Mouse (Mus musculus) liver, adult 2 months (tissue): ENCODE measurements around the gene Arhgef28. TPM values are rescaled to one million over a fixed set of nuclear protein-coding genes. Genes with fewer than 3 reads are reported as not detected.
"Not testable (repeated sequence)": the region's sequence is repeated elsewhere in the genome, so short reads cannot be mapped to it uniquely, and the experiment has no call there.

Source experiments
- DNase-seq: peaks from one replicate; pipeline ENCODE4 v3.0.0-alpha.2; 2011; ENCODE audit warnings: low read depth, low spot score; ENCODE audit errors: extremely low read depth
- H3K27ac ChIP-seq: fragments of 200-500 bp; replicated peaks from 2 replicates; pipeline ENCODE4 v1.5.1; 2012; ENCODE audit warnings: low read depth, mild to moderate bottlenecking, control low read depth, inconsistent platforms, low read length; ENCODE audit not compliant: insufficient read depth
- H3K27me3 ChIP-seq: fragments of 200-500 bp; 2 replicates; pipeline ENCODE4 v1.6.1; 2012; ENCODE audit warnings: mild to moderate bottlenecking, moderate library complexity, low read length, inconsistent platforms; ENCODE audit not compliant: control insufficient read depth, insufficient read depth
- H3K36me3 ChIP-seq: fragments of 200-500 bp; 2 replicates; pipeline ENCODE4 v1.6.1; 2012; ENCODE audit warnings: low read length, inconsistent platforms; ENCODE audit not compliant: control insufficient read depth, insufficient read depth
- H3K4me1 ChIP-seq: fragments of 200-500 bp; 2 replicates; pipeline ENCODE4 v1.6.1; 2011; ENCODE audit warnings: low read length; ENCODE audit not compliant: control insufficient read depth, insufficient read depth
- H3K4me3 ChIP-seq: fragments of 200-500 bp; 2 replicates; pipeline ENCODE4 v1.5.1; 2011; ENCODE audit warnings: low read depth, mild to moderate bottlenecking, control low read depth, low read length, moderate library complexity; ENCODE audit not compliant: insufficient read depth
- H3K79me2 ChIP-seq: fragments of 200-500 bp; 2 replicates; pipeline ENCODE4 v1.6.1; 2012; ENCODE audit warnings: inconsistent platforms, mild to moderate bottlenecking, low read length, moderate library complexity; ENCODE audit not compliant: control insufficient read depth, insufficient read depth
- H3K9ac ChIP-seq: fragments of 200-500 bp; 2 replicates; pipeline ENCODE4 v1.6.1; 2012; ENCODE audit warnings: low read depth, mild to moderate bottlenecking, control low read depth, inconsistent platforms, low read length
- CTCF ChIP-seq: fragments of 200-500 bp; IDR thresholded peaks from 2 replicates; pipeline ENCODE4 v1.5.1; 2011; ENCODE audit warnings: low read depth, low read length, control low read depth
- POLR2A ChIP-seq: fragments of 200-500 bp; IDR thresholded peaks from 2 replicates; pipeline ENCODE4 v1.6.1; 2011; ENCODE audit warnings: low read length, control low read depth; ENCODE audit not compliant: insufficient read depth; ENCODE audit errors: extremely low read depth
- WGBS: fragments of 180-500 bp; shearing (Covaris S2); methylation state at CpG from one replicate; pipeline ENCODE4 v1.1.7; 2018; 5-methylcytosine and 5-hydroxymethylcytosine counted together
- polyA plus RNA-seq: library from polyadenylated mRNA; depleted of rRNA; stranded (reverse); fragments of >200 nt; gene quantifications from 2 replicates; pipeline ENCODE4 v1.2.3, GENCODE M21; 2012
- total RNA-seq: library from RNA; depleted of rRNA; stranded (reverse); fragments of >200 nt; gene quantifications from 2 replicates; pipeline ENCODE4 v1.2.3, GENCODE M21; 2014

The Arhgef28 gene
- total and polyA plus RNA-seq, 2 experiments = 0.20 to 0.37 TPM

GRCm38 (mm10) chr13:98074871-98075270 is 131.4 kb downstream of the Arhgef28 start:
- WGBS = 75% methylated on average over 11 of the region's 11 CpGs
- no peaks in the 10 kb centered on the region for H3K79me2 ChIP-seq
- H3K9ac ChIP-seq = no peak overlapping the region
- no peaks in the 10 kb centered on the region for H3K4me1 ChIP-seq
- H3K36me3 ChIP-seq = no peaks in the 10 kb centered on the region
- no peaks in the 10 kb centered on the region for H3K27me3 ChIP-seq
- H3K27ac ChIP-seq = no peak overlapping the region
- TF ChIP-seq CTCF (no peak), POLR2A (no peak)
- H3K4me3 ChIP-seq = no peak overlapping the region
- DNase-seq = no peak

GRCm38 (mm10) chr13:98073190-98073589 is 133.0 kb downstream of the Arhgef28 start:
- H3K27ac ChIP-seq = no peak overlapping the region
- H3K4me1 ChIP-seq = no peaks in the 10 kb centered on the region
- TF ChIP-seq POLR2A (no peak), CTCF (no peak)
- no peaks in the 10 kb centered on the region for H3K36me3 ChIP-seq
- H3K79me2 ChIP-seq = no peaks in the 10 kb centered on the region
- no peaks in the 10 kb centered on the region for H3K27me3 ChIP-seq
- WGBS = 76% methylated on average over 4 of the region's 4 CpGs
- DNase-seq = no peak
- H3K9ac ChIP-seq = no peak overlapping the region
- no peak overlapping the region for H3K4me3 ChIP-seq

- 87% methylated on average over 6 of the region's 6 CpGs for WGBS
- TF ChIP-seq CTCF (no peak), POLR2A (no peak)
- H3K27me3 ChIP-seq = no peaks in the 10 kb centered on the region
- DNase-seq = no peak
- no peak overlapping the region for H3K27ac ChIP-seq
- no peak overlapping the region for H3K9ac ChIP-seq
- no peaks in the 10 kb centered on the region for H3K4me1 ChIP-seq
- no peaks in the 10 kb centered on the region for H3K36me3 ChIP-seq
- no peaks in the 10 kb centered on the region for H3K79me2 ChIP-seq
- no peak overlapping the region for H3K4me3 ChIP-seq
Observed at GRCm38 (mm10) chr13:98070458-98070857, 135.8 kb downstream of the Arhgef28 start.

GRCm38 (mm10) chr13:98069646-98070045 is 136.6 kb downstream of the Arhgef28 start:
- Histone ChIP-seq H3K4me1 (no peaks in the 10 kb centered on the region), H3K27me3 (no peaks in the 10 kb centered on the region), H3K4me3 (no peak overlapping the region), H3K79me2 (no peaks in the 10 kb centered on the region), H3K36me3 (no peaks in the 10 kb centered on the region), H3K27ac (no peak overlapping the region), H3K9ac (no peak overlapping the region)
- 97% methylated on average over 6 of the region's 6 CpGs for WGBS
- DNase-seq = no peak
- TF ChIP-seq CTCF = no peak

GRCm38 (mm10) chr13:98062843-98063242 is 143.4 kb downstream of the Arhgef28 start:
- Histone ChIP-seq H3K4me1 (no peaks in the 10 kb centered on the region), H3K36me3 (no peaks in the 10 kb centered on the region), H3K27ac (no peak overlapping the region), H3K4me3 (no peak overlapping the region), H3K9ac (no peak overlapping the region), H3K27me3 (no peaks in the 10 kb centered on the region), H3K79me2 (no peaks in the 10 kb centered on the region)
- no peak for TF ChIP-seq CTCF
- TF ChIP-seq POLR2A = no peak
- 63% methylated on average over 4 of the region's 4 CpGs for WGBS
- DNase-seq = no peak

- WGBS = 94% methylated on average over 1 of the region's 1 CpGs
- not testable (repeated sequence) for H3K27me3 ChIP-seq, H3K4me1 ChIP-seq, H3K9ac ChIP-seq, DNase-seq, H3K79me2 ChIP-seq, H3K27ac ChIP-seq, H3K36me3 ChIP-seq, H3K4me3 ChIP-seq
Observed at GRCm38 (mm10) chr13:98060121-98060520, 146.1 kb downstream of the Arhgef28 start.
